Mouse (Mus musculus) common myeloid progenitor, adult 5-6 weeks (primary cell): ENCODE measurements at regions not wholly inside any gene's neighbourhood (a gene's known extent, or its start where the extent isn't known, plus 50 kb on each side); places are given as distances from the start of the nearest gene placed in this dataset.
A peak's percentile ranks its signal among the peaks of the same experiment; 100 is the strongest.

Source experiments
- ATAC-seq: replicated peaks from 2 replicates; pipeline ENCODE4 v1.8.0; 2016; ENCODE audit warnings: low read depth, mild to moderate bottlenecking, moderate TSS enrichment, inconsistent platforms; ENCODE audit not compliant: poor library complexity, severe bottlenecking

DNA sequence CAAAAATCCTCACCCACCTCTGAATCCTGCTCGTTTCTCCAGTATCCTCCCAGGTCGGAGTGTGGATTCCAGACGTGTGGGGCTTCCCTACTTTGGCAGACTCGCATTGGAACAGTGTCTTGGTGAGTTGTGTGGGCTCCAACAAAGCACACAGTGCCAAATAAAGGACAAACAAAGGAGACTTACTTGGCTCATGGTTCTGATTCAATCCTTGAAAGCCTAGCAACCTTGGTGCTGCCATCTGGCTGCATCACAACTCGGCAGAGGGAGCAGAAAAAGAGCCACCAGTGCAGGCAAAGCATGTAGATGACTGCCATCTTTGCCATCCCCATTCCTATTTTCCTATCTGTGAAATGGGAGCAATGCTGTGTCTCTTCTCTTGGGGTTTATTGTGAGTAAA lies 64.0 kb downstream of the Il9r start:
- ATAC-seq, result no peak

DNA sequence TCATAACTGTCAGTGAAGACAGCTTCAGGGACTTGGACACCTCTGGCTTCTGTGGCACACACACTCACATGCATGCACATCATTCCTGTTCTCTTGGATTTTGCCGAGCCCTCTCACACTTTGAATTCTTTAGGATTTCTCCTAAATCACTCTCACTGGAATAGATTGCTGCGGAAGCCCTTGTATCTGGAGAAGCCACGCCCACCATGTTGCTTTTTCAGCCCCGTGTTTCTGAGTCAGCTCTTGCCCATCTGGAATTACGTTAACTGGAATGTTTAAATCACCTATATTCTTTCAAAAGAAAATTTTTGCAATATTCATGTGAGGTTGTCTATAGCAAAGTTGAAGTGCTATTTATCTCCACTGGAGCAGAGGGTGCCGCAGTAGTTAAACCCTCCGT lies 66.1 kb downstream of the Il9r start:
- no peak for ATAC-seq

DNA sequence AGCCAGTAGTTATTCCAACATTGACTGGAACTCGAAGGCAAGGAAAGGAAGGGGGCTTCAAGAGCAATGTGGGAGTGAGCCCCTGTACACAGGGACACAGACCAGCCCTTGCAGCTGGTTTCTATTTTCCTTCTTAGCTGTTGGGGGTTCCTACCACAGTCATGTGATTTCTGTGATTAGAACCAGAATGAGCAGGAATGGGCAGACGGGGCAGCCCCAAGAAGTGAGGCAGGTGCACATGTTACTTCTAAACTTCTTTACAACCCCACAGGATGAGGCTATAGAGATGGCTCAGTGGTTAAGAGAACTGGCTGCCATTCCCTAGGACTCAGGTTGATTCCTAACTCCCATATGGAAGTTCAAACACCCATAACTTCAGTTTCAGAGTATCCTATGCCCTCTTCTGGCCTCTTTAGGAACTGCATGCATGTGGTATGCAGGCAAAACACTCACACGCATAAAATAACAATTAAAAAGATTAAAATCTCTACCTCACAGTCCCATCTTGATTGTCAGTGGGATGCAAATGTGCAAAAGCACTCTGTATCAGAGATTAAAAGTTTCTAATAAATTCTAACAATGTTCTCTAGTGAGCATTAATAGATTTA lies 68.0 kb downstream of the Il9r start:
- ATAC-seq, result peak; percentile 66; the same call in 1 of the 2 replicates

DNA sequence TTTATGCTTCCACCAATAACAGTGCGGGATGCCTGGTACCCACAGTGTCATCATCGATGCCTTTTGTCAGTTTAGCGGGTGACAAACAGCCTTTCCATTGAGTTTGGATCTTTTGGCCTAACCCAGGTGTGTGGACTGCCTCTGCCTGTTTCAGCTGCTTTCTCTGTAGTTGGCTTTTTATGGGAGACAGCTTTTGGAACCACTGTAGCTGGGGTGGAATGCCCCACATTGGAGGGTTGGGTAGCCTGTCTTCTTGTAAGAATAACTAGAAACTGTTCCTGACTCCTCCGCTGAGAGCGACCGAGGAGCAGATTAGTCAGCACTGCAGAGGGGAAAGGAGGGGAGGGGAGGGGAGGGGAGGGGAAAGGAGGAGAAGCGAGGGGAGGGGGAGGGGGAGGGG lies 71.5 kb downstream of the Il9r start:
- no peak for ATAC-seq

DNA sequence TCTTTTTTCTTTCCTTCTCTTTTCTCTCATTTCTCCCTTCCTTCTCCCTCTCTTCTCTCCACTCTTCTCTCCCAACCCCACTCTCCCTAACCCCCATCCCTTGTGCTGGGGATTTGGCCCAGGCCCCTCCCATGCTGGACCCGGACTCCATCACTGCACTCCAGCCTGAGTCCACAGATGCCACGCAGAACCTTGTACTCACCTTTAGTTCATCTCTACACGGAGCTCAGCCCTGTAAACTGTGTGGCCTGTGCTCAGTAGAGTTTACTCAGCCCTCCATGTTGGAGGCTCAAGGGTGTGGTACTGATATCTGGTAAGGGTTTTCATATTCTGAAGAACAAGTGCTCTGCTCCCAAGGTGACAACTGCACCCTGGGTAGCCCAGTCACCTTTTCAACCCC lies 72.1 kb downstream of the Il9r start:
- no peak for ATAC-seq

DNA sequence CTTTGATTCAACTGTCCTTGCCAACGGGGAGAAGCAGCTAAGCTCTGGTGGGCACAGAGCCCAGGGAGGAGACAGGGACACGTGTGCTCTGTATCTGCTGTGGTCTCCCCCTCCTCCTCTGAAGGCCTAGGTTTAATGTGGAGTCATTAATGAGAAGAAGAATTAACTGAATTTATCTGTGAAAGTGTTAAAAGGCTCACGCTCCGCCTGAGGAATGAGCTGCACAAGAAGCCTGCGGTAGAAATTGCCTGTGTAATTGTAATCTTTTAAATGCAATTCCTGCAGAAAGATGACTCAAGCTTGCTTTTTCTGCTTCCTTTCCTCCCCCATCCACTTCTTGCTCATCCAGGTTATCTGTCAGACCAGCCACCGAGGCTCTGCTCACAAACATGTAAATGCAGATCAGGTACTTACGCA lies 72.7 kb downstream of the Il9r start:
- ATAC-seq, result no peak

DNA sequence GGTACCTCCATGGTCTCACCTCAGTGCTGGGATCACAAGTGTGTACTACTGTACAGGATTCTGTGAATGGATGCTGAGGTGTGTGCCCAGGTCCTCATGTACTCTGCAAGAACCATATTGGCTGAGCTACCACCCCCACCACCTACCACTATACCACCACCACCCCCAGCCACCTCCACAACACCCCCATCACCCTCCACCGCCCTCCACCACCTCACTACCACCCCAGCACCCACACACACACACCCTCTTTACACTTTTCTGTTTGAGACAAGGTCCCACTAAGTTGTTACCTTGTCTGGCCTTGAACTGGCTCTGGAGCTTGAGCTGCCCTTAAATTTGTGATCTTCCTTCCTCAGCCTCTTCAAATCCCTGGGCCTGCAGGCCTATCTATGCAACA lies 73.3 kb downstream of the Il9r start:
- no peak for ATAC-seq

DNA sequence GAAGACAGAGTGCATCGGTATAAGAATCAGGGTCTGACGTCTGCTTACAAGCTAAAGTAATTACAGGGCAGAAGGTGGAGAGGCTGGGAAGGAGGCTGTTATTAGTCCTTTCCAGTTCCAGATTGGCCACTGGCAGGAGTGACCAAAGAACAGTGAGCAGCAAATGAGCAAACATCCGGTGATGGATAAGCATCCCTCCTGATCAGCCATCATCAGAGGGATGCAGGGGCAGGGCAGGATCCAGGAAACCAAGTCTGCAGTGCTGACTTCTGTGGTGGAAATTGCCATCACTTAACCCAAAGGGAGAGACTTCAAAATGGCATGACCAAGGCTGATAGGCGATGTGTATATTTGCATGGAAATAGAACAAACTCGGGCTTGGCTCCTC lies 73.8 kb downstream of the Il9r start:
- no peak for ATAC-seq

DNA sequence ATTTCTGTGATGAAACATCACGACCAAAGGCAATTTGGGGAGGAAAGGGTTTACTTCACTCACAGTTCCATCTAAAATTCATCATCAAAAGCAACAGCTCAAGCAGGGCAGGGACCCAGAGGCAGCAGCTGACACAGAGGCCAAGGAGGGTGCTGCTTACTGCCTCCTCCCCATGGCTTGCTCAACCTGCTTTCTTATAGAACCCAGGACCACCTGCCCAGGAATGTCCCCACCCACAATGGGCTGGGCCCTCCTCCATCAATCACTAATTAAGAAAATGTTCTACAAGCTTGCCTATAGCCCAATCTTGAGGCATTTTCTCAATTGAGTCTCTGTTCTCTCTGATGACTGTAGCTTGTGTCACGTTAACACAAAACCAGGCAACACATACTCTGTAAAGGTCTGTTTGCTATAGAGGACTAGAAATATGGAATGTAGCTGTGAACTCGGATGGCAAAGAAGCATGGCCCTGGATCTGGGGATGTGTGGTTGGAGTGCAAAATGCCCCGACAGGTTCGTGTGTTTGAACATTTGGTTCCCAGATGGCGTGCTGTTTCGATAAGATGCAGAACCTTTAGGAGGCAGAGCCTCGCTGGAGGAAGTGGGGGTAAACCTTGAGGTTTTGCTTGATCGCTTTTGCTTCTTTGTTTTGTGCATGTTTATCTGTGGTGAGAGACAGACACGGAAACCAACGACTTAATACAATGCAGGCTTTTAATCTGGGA lies 74.3 kb downstream of the Il9r start:
- ATAC-seq, result peak; percentile 81

DNA sequence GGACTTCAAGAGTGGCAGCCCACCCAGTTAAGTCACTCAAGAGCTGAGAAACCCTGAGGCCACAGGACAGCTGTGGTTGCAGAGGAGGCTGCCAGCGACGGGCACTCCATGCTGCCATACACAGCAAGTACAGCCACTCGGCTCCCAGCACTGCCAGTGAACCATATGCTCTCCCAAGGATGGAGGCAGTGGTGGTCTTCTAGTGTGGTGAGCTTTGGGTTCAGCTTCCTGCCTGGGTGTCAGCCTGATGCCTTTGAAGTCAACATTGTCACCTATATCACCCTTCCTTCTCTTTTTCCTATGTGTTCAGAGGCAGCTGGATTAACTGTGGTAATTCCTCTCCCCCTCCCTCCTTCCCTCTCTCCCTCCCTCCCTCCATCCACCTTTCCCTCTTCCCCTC lies 79.5 kb downstream of the Il9r start:
- ATAC-seq, result no peak

DNA sequence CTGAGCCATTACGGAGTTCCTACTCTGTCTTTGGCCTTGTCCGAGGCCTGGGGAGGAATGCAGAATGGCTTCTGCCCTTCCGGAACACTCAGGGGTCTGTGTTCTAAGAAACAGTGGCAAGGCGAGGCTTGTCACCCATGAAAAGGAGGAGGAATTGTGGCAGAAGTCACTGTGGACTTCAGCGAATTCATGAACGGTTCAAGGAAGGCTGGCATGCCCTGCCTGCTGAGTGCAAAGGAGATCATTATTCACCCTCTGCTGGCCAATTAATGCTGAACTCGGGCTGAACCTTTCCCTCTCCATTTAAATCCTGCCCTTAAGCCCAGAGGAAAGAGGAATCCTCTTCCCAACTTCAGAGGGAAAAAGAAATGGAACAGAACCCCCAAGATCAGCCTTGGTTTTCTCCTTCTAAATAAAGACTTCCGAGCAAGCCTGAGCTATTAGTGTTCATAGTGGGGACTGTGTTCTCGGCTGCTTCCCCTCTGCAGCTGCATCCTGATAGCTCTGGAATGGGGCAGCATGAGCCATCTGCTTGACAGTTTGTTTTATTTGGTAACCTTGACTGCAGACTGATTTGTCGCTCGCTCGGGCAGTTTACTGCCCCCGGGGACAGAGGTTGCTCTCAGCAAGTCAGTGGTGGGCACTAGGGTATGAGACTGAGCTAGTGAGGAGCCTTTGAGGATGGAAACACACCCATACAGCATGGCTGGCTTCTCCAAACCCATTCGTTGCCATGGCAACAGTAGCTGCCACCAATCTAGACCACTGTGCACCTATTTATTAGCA lies 81.0 kb downstream of the Il9r start:
- ATAC-seq, result no peak

DNA sequence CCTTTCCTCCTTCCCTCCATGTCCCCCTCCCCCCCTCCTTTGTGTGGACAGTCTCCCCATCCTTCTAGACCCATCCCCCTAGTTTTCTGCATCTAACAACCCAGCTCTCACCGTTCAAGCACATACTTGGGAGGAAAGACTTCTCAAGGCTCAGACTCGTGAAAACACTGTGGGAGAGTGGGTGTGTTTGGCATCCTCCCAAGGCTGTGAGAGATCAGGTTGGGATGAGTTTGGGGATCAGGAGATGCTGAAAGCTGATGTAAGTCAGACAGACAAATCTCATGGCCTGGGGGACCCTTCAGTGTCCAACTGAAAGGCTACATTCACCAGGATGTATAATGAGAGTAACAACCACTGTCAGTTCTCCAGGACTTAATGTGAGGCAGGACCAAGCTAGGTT lies 82.1 kb downstream of the Il9r start:
- ATAC-seq, result no peak

DNA sequence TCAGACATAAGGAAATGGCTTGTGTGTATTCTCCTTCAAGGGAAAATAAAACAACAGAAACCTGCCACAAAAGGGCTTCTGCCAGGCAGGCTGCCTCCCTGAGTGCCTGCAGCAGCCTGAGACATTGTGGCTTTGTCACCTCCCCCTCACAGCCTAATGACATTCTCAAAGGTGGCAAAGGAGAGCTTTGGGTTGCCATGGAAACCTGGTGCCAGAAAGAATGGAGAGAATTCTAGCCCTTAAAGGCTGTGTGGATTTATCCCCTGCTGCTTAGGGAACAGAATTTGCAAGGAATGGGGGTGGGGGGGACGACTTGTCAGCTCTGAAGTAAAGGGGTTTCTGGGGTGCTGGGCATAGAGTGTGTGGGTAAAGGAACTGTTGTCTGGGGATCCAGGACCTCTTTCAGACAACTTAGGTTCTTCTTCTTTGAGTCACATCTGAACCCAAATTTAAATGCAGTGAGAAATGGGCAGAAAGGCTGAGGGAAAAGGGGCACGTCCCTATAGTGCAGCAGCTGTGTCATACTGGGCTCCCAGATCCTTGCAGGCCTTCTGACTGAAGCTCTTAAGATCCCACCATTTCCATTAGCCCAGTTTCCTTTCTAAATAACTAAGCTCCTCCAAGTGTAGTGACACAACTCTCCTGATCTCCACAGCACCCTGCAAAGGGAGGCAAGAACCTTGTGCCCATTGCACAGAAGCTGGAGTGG lies 86.8 kb downstream of the Il9r start:
- ATAC-seq, result no peak

DNA sequence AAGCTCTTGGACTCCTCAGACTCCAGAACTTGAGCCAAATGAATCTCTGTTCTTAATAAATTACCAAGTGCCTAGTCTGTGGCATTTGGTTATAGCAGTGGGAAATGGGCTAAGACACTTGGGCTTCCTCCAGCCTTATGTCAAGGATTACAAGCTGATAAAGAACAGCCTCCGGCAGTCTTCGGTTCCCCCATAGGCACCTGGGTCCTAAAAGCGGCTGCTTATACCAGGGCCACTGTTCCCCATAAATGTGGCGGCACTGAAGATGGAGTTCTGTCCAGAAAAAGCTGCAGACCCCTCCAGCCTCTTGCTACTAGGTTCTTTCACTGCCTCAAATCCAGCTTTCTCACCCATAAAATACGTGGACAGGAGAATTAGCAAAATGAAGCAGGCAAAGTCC lies 87.6 kb downstream of the Il9r start:
- ATAC-seq, result no peak

DNA sequence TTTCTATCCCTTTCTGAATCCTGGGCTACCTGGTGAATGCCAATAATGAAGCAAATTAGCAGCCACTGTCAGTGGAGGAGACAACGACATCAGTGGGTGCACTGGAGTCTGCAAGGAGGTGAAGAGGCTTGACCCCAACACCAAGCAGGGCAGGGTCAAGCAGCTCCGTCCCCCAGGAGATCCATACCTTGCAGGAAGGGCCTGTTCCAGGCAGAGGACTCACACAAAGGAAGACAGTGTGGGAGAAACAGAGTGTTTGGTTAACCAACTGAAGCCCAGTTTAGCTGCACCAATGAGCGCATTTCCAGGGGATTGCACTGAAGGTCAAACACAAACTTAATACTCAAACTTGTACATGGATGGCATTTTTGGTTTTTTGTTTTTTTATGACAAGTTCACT lies 88.2 kb downstream of the Il9r start:
- no peak for ATAC-seq

DNA sequence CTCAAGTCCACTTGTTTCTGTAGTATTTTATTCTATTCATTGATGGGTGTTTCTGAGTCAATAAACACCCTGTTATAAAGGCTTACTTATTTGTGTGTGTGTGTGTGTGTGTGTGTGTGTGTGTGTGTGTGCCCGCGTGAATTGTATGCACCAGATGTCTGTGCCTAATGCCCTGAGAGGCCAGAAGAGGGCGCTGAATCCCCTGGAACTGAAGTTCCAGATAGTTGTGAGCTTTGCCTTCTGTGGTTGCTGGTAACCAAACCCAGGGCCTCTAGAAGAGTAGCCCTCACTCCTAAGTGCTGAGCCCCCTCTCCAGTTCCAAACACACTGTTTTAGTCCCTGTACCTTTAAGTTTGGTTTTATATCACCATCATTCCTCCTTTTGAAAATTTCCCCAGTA lies 90.2 kb downstream of the Il9r start:
- ATAC-seq, result no peak
